Mouse (Mus musculus) heart, postnatal 0 days (tissue): Measurements from ENCODE around the gene Tsg101.

Experiments used
- CTCF ChIP-seq: IDR thresholded peaks from 2 replicates; pipeline ENCODE4 v1.5.1; 2016; ENCODE audit warnings: antibody characterized with exemption, control low read depth, low read depth
- EP300 ChIP-seq: IDR thresholded peaks from 2 replicates; pipeline ENCODE4 v1.6.1; 2016; ENCODE audit warnings: antibody characterized with exemption, low read depth

DNA sequence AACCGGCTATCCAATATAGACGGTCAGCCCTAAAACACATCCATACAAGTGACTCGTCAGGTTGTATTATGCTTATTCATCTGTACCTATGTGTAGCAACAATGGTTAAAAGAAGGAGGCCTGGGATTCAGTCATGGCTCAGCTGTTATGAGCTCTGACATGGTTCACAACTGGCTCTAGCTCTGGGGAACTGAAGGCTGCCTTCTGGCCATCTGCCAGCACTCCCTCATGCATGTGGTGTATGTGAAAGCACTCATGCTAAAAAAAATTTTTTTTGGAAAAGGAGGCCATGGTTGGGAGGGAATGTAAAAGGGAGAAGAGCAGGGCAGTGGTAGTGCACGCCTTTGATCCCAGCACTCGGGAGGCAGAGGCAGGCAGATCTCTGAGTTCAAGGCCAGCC is 39.9 kb downstream of the Tsg101 start:
- TF ChIP-seq CTCF (no peak), EP300 (no peak)
